Mouse (Mus musculus) bone marrow macrophage, adult 2 months (primary cell): ENCODE results near the gene Trpt1.

Source experiments
- CTCF ChIP-seq: IDR thresholded peaks from 2 replicates; pipeline ENCODE4 v1.5.1; 2012; ENCODE audit warnings: low read depth, mild to moderate bottlenecking, low read length, moderate library complexity
- POLR2A ChIP-seq: IDR thresholded peaks from 2 replicates; pipeline ENCODE4 v1.6.1; 2012; ENCODE audit warnings: mild to moderate bottlenecking, low read depth, low read length, borderline replicate concordance

DNA sequence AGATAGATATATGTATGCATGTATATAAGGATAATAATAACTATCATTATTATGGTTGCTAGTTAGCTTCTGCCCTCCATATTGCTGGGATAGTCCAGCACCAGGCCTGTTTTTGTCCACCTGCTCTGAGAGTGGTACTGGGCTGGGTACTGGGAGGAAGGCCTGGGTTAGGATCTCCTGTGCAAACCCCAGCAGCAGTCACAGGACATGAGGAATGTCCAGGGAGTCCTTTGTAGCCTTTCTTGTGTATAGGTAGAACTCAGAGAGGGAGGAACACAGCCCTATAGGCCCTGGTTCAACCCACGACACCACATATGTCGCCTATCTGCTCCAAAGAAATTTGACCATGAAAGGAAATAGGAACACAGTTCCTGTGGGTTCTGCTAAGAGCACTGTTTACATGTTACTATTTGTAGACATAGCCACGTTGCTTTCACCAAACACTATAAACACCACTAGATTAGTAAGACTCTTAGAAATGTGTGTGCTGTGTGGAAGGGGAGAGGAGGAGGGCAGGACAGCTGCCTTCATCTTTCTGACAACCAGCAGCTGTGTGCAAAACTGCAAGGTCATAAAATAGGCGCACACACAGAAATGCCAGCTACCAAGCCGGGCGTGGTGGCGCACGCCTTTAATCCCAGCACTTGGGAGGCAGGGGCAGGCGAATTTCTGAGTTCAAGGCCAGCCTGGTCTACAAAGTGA, 11.1 kb downstream of the Trpt1 start:
- TF ChIP-seq POLR2A = no peak
- TF ChIP-seq CTCF = no peak
